20 mouse cellular contexts compared by ENCODE assay signal in genomic region chr2:48718261-48718660, GRCm38 (mm10).
"Had no signal": no experiment of that assay in that cellular context is flagged by ENCODE, and none has a peak within 500 bp of the region (broad histone marks: within the 10 kb centered on the region; RNA-seq: fewer than 3 reads in every experiment).

No protein-coding gene starts in this region.

- H3K4me1 ChIP-seq: limb, embryonic 12.5 days; limb, embryonic 15.5 days; midbrain, embryonic 12.5 days; midbrain, embryonic 15.5 days; neural tube, embryonic 12.5 days; neural tube, embryonic 15.5 days had no signal

- H3K27ac ChIP-seq: limb, embryonic 12.5 days; limb, embryonic 15.5 days; liver, embryonic 14.5 days; macrophage; midbrain, embryonic 12.5 days; midbrain, embryonic 15.5 days; neural tube, embryonic 12.5 days; neural tube, embryonic 15.5 days had no signal

- H3K4me2 ChIP-seq: limb, embryonic 12.5 days; limb, embryonic 15.5 days; liver, embryonic 11.5 days; lung, embryonic 14.5 days; midbrain, embryonic 12.5 days; midbrain, embryonic 15.5 days; neural tube, embryonic 12.5 days; neural tube, embryonic 15.5 days had no signal

- DNase-seq: kidney, adult 2 months; kidney, postnatal 10 days; kidney, postnatal 36 days; left cerebral cortex, postnatal 4 days; liver, postnatal 0 days; lung, embryonic 14.5 days; right cerebral cortex, adult 18-20 months; right cerebral cortex, postnatal 14 days; right cerebral cortex, postnatal 4 days; thymus, postnatal 25 days had no signal

- H3K9ac ChIP-seq: limb, embryonic 12.5 days; limb, embryonic 15.5 days; liver, embryonic 14.5 days; liver, postnatal 0 days; lung, embryonic 14.5 days; midbrain, embryonic 12.5 days; midbrain, embryonic 15.5 days; neural tube, embryonic 12.5 days; neural tube, embryonic 15.5 days had no signal

- H3K9me3 ChIP-seq: limb, embryonic 12.5 days; limb, embryonic 15.5 days; midbrain, embryonic 12.5 days; midbrain, embryonic 15.5 days; neural tube, embryonic 12.5 days; neural tube, embryonic 15.5 days had no signal

- H3K27me3 ChIP-seq: limb, embryonic 12.5 days; limb, embryonic 15.5 days; midbrain, embryonic 12.5 days; midbrain, embryonic 15.5 days; neural tube, embryonic 12.5 days; neural tube, embryonic 15.5 days had no signal

- H3K36me3 ChIP-seq: limb, embryonic 12.5 days; limb, embryonic 15.5 days; midbrain, embryonic 12.5 days; midbrain, embryonic 15.5 days; neural tube, embryonic 12.5 days; neural tube, embryonic 15.5 days had no signal

- ATAC-seq: liver, postnatal 0 days; lung, postnatal 0 days; midbrain, embryonic 15.5 days had no signal

- H3K4me3 ChIP-seq: limb, embryonic 12.5 days; limb, embryonic 15.5 days; midbrain, embryonic 12.5 days; midbrain, embryonic 15.5 days; neural tube, embryonic 12.5 days; neural tube, embryonic 15.5 days had no signal
